Mouse (Mus musculus) embryonic fibroblast, embryonic 13.5 days (primary cell): ENCODE data around the gene 0610010K14Rik.

Experiments used
- CTCF ChIP-seq: IDR thresholded peaks from 2 replicates; pipeline ENCODE4 v1.5.1; 2011; ENCODE audit warnings: mild to moderate bottlenecking, control low read depth, low read length, moderate library complexity, borderline replicate concordance; ENCODE audit not compliant: insufficient read depth
- POLR2A ChIP-seq: IDR thresholded peaks from 2 replicates; pipeline ENCODE4 v1.6.1; 2011; ENCODE audit warnings: low read depth, mild to moderate bottlenecking, control low read depth, low read length, moderate library complexity

DNA sequence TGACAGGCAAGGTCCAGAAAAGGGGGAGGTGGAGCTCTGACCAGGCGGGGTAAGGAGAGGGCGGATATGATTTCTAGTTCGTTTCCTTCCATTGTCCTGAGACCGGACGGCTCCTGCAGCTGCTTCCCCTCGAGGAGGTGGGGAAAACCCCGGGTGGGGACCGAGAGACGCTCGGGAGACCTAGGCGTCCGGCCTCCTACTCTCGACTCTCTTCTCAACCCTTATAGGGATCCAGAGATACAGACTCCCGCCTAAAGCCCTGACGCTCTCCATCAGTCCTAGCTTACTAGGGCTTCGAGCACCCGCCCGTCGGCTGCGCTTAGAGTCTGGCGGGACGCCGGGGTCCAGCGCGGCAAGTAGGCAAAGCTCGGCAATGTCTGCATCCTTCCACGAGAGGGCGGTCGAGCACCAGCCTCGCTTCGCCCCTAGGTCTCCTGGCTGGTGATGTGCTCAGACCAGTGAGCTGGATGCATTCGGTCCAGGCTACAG is 7.4 kb downstream of the 0610010K14Rik start:
- peak; percentile 99 for TF ChIP-seq CTCF
- TF ChIP-seq POLR2A = peak; percentile 31; the same call in 1 of the 2 replicates
